Mouse (Mus musculus): ENCODE data around the gene Them7.

GRCm38 (mm10) chr2:105417663-105418062, 193.5 kb downstream of the Them7 start:
- TF ChIP-seq CTCF (IDR thresholded peaks at IDR 0.05 in 2 of 3, conservative IDR thresholded peaks at IDR 0.05 in 1 of 3; ENCODE audit: control insufficient read depth in 1 of 3, insufficient read depth in 1 of 3, low read depth in 2 of 3, low read length in 3 of 3, poor library complexity in 1 of 3, severe bottlenecking in 1 of 3), result no peak
- no peak for TF ChIP-seq GATA1 (IDR thresholded peaks at IDR 0.05; ENCODE audit: low read depth, low read length)
- TF ChIP-seq ZC3H11A (IDR thresholded peaks at IDR 0.05; ENCODE audit: low read depth, low read length), result no peak
- no peak for TF ChIP-seq ZNF384 (IDR thresholded peaks at IDR 0.05; ENCODE audit: low read depth, low read length)
